Mouse (Mus musculus) limb, embryonic 11.5 days (tissue): ENCODE data around the gene Eed. TPM values are rescaled to one million over a fixed set of nuclear protein-coding genes. Genes with fewer than 3 reads are reported as not detected.

Experiments used
- ATAC-seq: fragments of 200-750 bp; cut with Nextera tagmentation; 2 replicates; pipeline ENCODE4 v1.8.0; 2017; ENCODE audit warnings: low read depth; ENCODE audit not compliant: insufficient number of reproducible peaks, low FRiP score, low TSS enrichment
- DNase-seq: peaks from one replicate; pipeline ENCODE4 v3.0.0-alpha.2; 2015; ENCODE audit warnings: low spot score
- H3K27ac ChIP-seq: fragments of 300-500 bp; sonication (generic); replicated peaks from 2 replicates; pipeline ENCODE4 v1.5.1; 2014; ENCODE audit warnings: low read depth, mild to moderate bottlenecking, low read length
- H3K27me3 ChIP-seq: fragments of 300-500 bp; sonication (generic); 2 replicates; pipeline ENCODE4 v1.6.1; 2014; ENCODE audit warnings: mild to moderate bottlenecking, low read length, mixed read lengths; ENCODE audit not compliant: control insufficient read depth, insufficient read depth
- H3K36me3 ChIP-seq: fragments of 300-500 bp; sonication (generic); 2 replicates; pipeline ENCODE4 v1.6.1; 2014; ENCODE audit warnings: mild to moderate bottlenecking, low read length, moderate library complexity, mixed read lengths; ENCODE audit not compliant: control insufficient read depth, insufficient read depth
- H3K4me1 ChIP-seq: fragments of 300-500 bp; sonication (generic); 2 replicates; pipeline ENCODE4 v1.6.1; 2014; ENCODE audit warnings: low read length, mixed read lengths; ENCODE audit not compliant: control insufficient read depth, insufficient read depth
- H3K4me2 ChIP-seq: fragments of 300-500 bp; sonication (generic); 2 replicates; pipeline ENCODE4 v1.6.1; 2014; ENCODE audit warnings: low read depth, mild to moderate bottlenecking, moderate library complexity; ENCODE audit not compliant: severe bottlenecking
- H3K4me3 ChIP-seq: fragments of 300-500 bp; sonication (generic); 2 replicates; pipeline ENCODE4 v1.5.1; 2014; ENCODE audit warnings: low read depth, low read length
- H3K9ac ChIP-seq: fragments of 300-500 bp; sonication (generic); 2 replicates; pipeline ENCODE4 v1.6.1; 2014; ENCODE audit warnings: mild to moderate bottlenecking, low read length
- H3K9me3 ChIP-seq: fragments of 300-500 bp; sonication (generic); 2 replicates; pipeline ENCODE4 v1.6.1; 2016; ENCODE audit warnings: low read length; ENCODE audit not compliant: control insufficient read depth
- WGBS: fragments of 180-500 bp; shearing (Covaris S2); extraction: QIAGEN DNeasy Blood & Tissue Kit; methylation state at CpG from one replicate; pipeline ENCODE4 v1.1.7; 2014; 5-methylcytosine and 5-hydroxymethylcytosine counted together
- polyA plus RNA-seq: library from polyadenylated mRNA; unstranded; fragments of >200 nt; fragmentation: Nextera tagmentation; extraction: Ambion mirVana; gene quantifications from 2 replicates; pipeline ENCODE4 v1.2.1, GENCODE M21; 2014

Eed gene
- polyA plus RNA-seq, 1 experiment from 2014 or later, result 93.3 TPM

DNA sequence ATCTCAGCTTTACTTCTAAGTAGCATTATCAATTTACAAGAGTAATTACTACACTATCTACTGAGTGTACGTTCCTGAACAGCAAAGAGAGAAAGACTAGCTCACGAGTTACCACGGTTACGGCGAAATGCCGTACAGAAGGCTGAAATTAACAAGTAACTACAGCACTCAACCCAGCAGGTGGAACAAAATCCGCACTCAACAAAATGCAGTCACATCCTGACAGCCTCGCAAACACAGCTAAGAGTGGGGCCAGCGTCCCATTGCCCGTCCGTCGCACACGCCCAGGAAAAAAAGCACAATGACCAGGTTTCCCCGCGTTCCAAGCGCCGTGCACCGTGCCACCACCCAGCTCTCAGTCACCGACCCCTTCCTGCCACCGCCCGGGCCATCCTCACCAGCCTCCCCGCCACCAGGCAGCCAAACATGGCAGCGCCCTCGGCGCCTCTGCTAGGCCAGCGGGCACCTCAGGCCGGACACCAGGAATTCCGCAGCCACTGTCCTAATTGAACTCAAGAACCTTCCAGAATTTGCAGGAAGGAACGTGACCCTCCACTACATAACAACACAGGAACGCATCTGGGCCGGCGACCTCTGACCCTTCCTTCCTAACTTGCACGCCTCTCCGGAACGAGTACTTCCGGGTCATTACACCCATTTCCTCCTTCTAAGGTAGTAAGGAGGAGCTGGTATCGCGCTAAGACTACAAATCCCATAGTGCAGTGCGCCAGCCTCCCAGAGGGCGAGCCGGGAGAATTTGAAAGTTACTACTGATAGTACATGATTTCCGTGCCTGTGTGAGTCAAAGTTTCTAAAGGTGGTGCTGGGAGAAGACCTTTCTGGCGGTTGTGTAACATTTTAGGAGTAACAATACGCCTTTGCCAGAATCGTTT, 40.0 kb downstream of the Eed start, which contains the start of gene Hikeshi:
Gene Hikeshi, minus strand, starts transcription at position 634 of the 893 bp plus-strand sequence.
- ATAC-seq (peak; percentile 97), DNase-seq (peak; percentile 96)
- peaks cover 4% of the 10 kb centered on the region; the same call in 1 of the 2 replicates for H3K4me1 ChIP-seq
- H3K9ac ChIP-seq, result peak within 1 kb of the TSS; percentile 73
- H3K4me2 ChIP-seq, result peak within 1 kb of the TSS; percentile 62
- peak within 1 kb of the TSS; percentile 77 for H3K4me3 ChIP-seq
- H3K36me3 ChIP-seq, result no peaks in the 10 kb centered on the region
- no peaks in the 10 kb centered on the region for H3K27me3 ChIP-seq
- H3K27ac ChIP-seq, result peak within 1 kb of the TSS; percentile 42; the same call in 1 of the 2 replicates
- H3K9me3 ChIP-seq, result no peaks in the 10 kb centered on the region
- under 1% methylated on average over 45 of the region's 45 CpGs for WGBS

DNA sequence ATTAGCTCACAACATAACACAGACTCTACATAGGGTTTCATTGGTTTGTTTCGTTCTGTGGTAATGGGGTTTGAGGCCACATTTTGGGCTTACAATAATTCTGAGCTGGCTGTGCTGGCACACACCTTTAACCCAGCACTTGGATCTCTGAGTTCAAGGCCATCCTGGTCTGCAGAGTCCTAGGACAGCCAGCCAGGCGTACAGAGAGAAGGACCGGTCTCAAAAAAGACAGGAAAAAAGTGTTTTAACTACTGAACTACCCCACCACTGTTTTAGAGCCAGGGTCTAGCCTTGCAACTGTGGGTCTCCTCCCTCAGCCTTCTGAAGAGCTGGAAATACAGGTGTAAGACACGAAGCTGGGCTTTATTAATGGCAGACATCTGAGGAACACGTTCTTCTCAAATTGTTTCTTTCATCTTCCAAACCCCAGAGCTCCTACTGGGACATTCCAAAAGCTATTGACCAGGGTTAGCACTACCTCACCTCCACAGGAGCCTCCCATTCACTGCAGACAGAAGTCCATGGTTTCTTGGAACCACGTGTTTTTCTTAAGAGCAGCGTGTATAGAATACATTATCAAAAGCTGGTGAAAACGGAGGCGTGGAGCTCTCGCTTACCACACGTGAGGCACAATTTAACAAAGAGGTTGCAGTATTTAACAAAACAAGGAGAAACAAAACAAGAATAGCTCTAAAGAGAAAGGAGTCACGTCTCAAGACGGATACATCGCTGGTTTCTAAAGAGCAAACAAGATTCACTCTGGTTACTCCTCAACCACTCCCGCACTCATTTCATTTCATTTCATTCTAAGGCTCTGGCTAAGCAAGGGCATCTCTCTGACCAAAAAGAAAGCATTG, 41.1 kb downstream of the Eed start:
- 63% methylated on average over 15 of the region's 15 CpGs for WGBS
- Histone ChIP-seq H3K4me2 (peak overlapping the region; percentile 62), H3K4me1 (peaks cover 4% of the 10 kb centered on the region; the same call in 1 of the 2 replicates), H3K36me3 (no peaks in the 10 kb centered on the region), H3K27ac (no peak overlapping the region), H3K27me3 (no peaks in the 10 kb centered on the region), H3K9ac (peak overlapping the region; percentile 23; the same call in 1 of the 2 replicates), H3K9me3 (no peaks in the 10 kb centered on the region), H3K4me3 (peak overlapping the region; percentile 77)
- DNase-seq, result no peak
- no peak for ATAC-seq

- ATAC-seq (no peak), DNase-seq (no peak)
- no peaks in the 10 kb centered on the region for H3K9me3 ChIP-seq
- 0 out of 2 replicates have a peak, but pooled peaks cover 2% of the 10 kb centered on the region for H3K36me3 ChIP-seq
- no peak overlapping the region for H3K27ac ChIP-seq
- no peak overlapping the region for H3K9ac ChIP-seq
- no peaks in the 10 kb centered on the region for H3K27me3 ChIP-seq
- no peaks in the 10 kb centered on the region for H3K4me1 ChIP-seq
- H3K4me3 ChIP-seq, result no peak overlapping the region
- WGBS, result 93% methylated on average over 15 of the region's 15 CpGs
- no peak overlapping the region for H3K4me2 ChIP-seq
Measured at GRCm38 (mm10) chr7:89923441-89924180, 57.2 kb downstream of the Eed start.

DNA sequence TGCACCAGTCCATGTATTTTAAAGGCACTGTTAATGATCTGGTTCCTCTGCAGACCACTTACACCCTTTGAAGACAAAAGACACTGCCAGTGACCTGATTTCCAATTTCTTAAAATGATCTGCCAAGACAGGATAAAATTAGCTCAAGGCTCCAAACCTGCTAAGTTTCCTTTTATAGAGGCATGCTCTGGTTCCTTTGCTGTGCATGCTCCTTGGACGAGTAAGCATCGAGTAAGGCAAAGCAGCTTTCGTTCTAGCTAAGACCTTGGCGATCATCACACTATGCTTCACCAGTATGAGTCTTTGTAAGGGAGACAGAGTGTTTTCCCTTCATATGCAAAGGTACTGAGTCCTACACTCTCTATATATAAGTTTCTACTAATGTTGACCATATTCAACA, 63.0 kb downstream of the Eed start:
- Histone ChIP-seq H3K27me3 (no peaks in the 10 kb centered on the region), H3K9me3 (no peaks in the 10 kb centered on the region), H3K4me1 (no peaks in the 10 kb centered on the region), H3K4me3 (no peak overlapping the region), H3K9ac (no peak overlapping the region), H3K27ac (no peak overlapping the region), H3K36me3 (peaks cover 2% of the 10 kb centered on the region; the same call in 1 of the 2 replicates), H3K4me2 (no peak overlapping the region)
- WGBS, result 88% methylated on average over 4 of the region's 4 CpGs
- no peak for ATAC-seq
- DNase-seq, result no peak

DNA sequence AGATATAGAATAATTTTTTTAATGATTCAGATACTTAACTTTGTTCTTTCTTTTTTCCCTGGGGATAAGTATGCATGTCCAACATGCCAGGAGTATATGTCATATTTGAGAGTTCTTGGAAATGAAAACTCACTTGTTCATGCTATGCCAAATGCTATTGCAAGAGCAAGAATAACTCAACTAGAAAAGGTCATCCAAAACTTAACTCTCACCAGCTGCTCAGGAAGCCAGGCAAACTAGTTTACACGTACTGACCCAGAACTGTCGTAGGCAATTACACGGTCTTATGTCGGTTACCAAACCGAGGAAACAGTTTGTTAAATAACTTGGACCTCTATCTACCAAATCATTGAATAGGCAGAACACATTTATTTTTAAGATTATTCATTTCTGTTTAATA, 64.1 kb downstream of the Eed start:
- DNase-seq, result no peak
- 94% methylated on average over 5 of the region's 5 CpGs for WGBS
- no peak for ATAC-seq

GRCm38 (mm10) chr7:89913432-89914158, 67.2 kb downstream of the Eed start:
- Histone ChIP-seq H3K36me3 (peaks cover 2% of the 10 kb centered on the region; the same call in 1 of the 2 replicates), H3K27me3 (no peaks in the 10 kb centered on the region), H3K9ac (no peak overlapping the region), H3K4me1 (no peaks in the 10 kb centered on the region), H3K27ac (no peak overlapping the region), H3K9me3 (no peaks in the 10 kb centered on the region), H3K4me3 (no peak overlapping the region), H3K4me2 (no peak overlapping the region)
- ATAC-seq (no peak), DNase-seq (no peak)
- 61% methylated on average over 3 of the region's 3 CpGs for WGBS

More for the DNA sequence above, 64.1 kb downstream of the Eed start:
- H3K27me3 ChIP-seq, result no peaks in the 10 kb centered on the region
- H3K36me3 ChIP-seq, result peaks cover 2% of the 10 kb centered on the region; the same call in 1 of the 2 replicates
- no peak overlapping the region for H3K9ac ChIP-seq
- H3K9me3 ChIP-seq, result no peaks in the 10 kb centered on the region
- no peaks in the 10 kb centered on the region for H3K4me1 ChIP-seq
- no peak overlapping the region for H3K4me2 ChIP-seq
- H3K4me3 ChIP-seq, result no peak overlapping the region
- no peak overlapping the region for H3K27ac ChIP-seq

DNA sequence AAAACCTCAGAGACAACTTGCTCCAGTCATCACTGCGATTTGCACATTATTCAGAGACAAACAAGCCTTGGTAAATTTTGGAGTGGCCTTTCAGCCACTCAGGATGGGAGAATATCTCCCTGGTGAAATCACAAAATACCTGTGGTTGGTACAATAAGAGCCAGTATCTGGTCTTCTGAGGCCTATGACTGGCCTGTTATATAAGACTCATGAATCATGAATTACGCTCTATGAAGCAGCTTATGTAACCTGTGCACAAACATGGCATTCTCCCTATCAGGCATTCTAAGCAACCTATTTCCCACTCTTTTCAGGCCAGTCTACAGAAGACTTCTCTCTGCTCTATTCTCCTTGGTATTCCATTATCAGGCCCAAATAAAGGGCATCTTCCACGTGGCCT, 68.4 kb downstream of the Eed start:
- WGBS, result 91% methylated on average over 3 of the region's 3 CpGs
- DNase-seq, result no peak
- H3K36me3 ChIP-seq, result no peaks in the 10 kb centered on the region
- no peak for ATAC-seq
- no peak overlapping the region for H3K9ac ChIP-seq
- H3K27me3 ChIP-seq, result no peaks in the 10 kb centered on the region
- H3K9me3 ChIP-seq, result no peaks in the 10 kb centered on the region
- no peak overlapping the region for H3K4me3 ChIP-seq
- H3K27ac ChIP-seq, result no peak overlapping the region
- H3K4me1 ChIP-seq, result no peaks in the 10 kb centered on the region
- H3K4me2 ChIP-seq, result no peak overlapping the region
